Mouse (Mus musculus) hindbrain, embryonic 11.5 days (tissue): ENCODE measurements around the gene Tnfrsf13c. TPM values are rescaled to one million over a fixed set of nuclear protein-coding genes. Genes with fewer than 3 reads are reported as not detected.

Experiments used
- ATAC-seq: fragments of 200-750 bp; cut with Nextera tagmentation; 2 replicates; pipeline ENCODE4 v1.8.0; 2017; ENCODE audit warnings: mild to moderate bottlenecking, moderate TSS enrichment, moderate library complexity; ENCODE audit not compliant: low FRiP score
- DNase-seq: peaks from one replicate; pipeline ENCODE4 v3.0.0-alpha.2; 2015; ENCODE audit warnings: low spot score
- H3K27ac ChIP-seq: fragments of 300-500 bp; sonication (generic); 2 replicates; pipeline ENCODE4 v1.5.1; 2014; ENCODE audit warnings: mild to moderate bottlenecking, low read depth, low read length
- H3K27me3 ChIP-seq: fragments of 300-500 bp; sonication (generic); 2 replicates; pipeline ENCODE4 v1.6.1; 2014; ENCODE audit warnings: mild to moderate bottlenecking, low read length, moderate library complexity, mixed read lengths; ENCODE audit not compliant: control insufficient read depth, insufficient read depth
- H3K36me3 ChIP-seq: fragments of 300-500 bp; sonication (generic); 2 replicates; pipeline ENCODE4 v1.6.1; 2014; ENCODE audit warnings: mild to moderate bottlenecking, low read length, moderate library complexity, mixed read lengths; ENCODE audit not compliant: control insufficient read depth, insufficient read depth
- H3K4me1 ChIP-seq: fragments of 300-500 bp; sonication (generic); replicated peaks from 2 replicates; pipeline ENCODE4 v1.6.1; 2014; ENCODE audit warnings: low read length, mixed read lengths; ENCODE audit not compliant: control insufficient read depth, insufficient read depth
- H3K4me2 ChIP-seq: fragments of 300-500 bp; sonication (generic); replicated peaks from 2 replicates; pipeline ENCODE4 v1.6.1; 2014; ENCODE audit warnings: mild to moderate bottlenecking, low read depth, low read length
- H3K4me3 ChIP-seq: fragments of 300-500 bp; sonication (generic); 2 replicates; pipeline ENCODE4 v1.5.1; 2014; ENCODE audit warnings: low read depth, low read length
- H3K9ac ChIP-seq: fragments of 300-500 bp; sonication (generic); 2 replicates; pipeline ENCODE4 v1.6.1; 2014; ENCODE audit warnings: low read depth, low read length
- H3K9me3 ChIP-seq: fragments of 300-500 bp; sonication (generic); 2 replicates; pipeline ENCODE4 v1.6.1; 2016; ENCODE audit warnings: low read length; ENCODE audit not compliant: control insufficient read depth
- WGBS: fragments of 180-500 bp; shearing (Covaris S2); extraction: QIAGEN DNeasy Blood & Tissue Kit; methylation state at CpG from one replicate; pipeline ENCODE4 v1.1.7; 2014; 5-methylcytosine and 5-hydroxymethylcytosine counted together
- polyA plus RNA-seq: library from polyadenylated mRNA; unstranded; fragments of >200 nt; fragmentation: Nextera tagmentation; extraction: Ambion mirVana; gene quantifications from 2 replicates; pipeline ENCODE4 v1.2.1, GENCODE M21; 2014

The Tnfrsf13c gene
- polyA plus RNA-seq, 1 experiment from 2014 or later: 0.62 TPM

- Histone ChIP-seq H3K4me1 (no peaks in the 10 kb centered on the region), H3K27me3 (no peaks in the 10 kb centered on the region), H3K36me3 (0 out of 2 replicates have a peak, but pooled peaks cover 2% of the 10 kb centered on the region), H3K4me2 (no peak overlapping the region), H3K27ac (no peak overlapping the region), H3K9me3 (no peaks in the 10 kb centered on the region), H3K4me3 (no peak overlapping the region), H3K9ac (no peak overlapping the region)
- DNase-seq: peak; percentile 88
- peak; percentile 54 for ATAC-seq
- 26% methylated on average over 5 of the region's 5 CpGs for WGBS
Observed at GRCm38 (mm10) chr15:82236565-82236964, 12.4 kb upstream of the Tnfrsf13c start.

DNA sequence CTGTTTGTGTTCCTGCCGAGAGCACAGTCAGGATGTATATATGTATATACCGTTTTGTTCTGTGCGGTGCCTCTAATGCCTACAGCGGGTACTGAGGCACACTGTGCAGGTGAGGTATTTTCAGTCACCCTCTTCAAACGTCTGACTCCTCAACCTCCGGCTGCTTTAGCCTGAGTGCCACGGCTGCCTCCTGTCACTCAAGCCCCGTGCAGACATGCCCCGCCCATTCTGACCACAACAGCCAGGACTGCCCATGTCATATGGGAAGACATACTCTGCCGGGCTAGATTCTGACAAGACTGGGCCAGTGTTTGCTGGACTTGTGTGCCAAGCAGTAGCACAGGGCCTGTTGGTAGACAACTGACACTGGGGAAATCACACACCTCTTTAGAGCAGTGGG lies 11.5 kb upstream of the Tnfrsf13c start:
- 76% methylated on average over 10 of the region's 10 CpGs for WGBS
- ATAC-seq (no peak), DNase-seq (no peak)
- no peaks in the 10 kb centered on the region for H3K27me3 ChIP-seq
- H3K9ac ChIP-seq: no peak overlapping the region
- no peak overlapping the region for H3K4me2 ChIP-seq
- H3K27ac ChIP-seq: no peak overlapping the region
- 0 out of 2 replicates have a peak, but pooled peaks cover 2% of the 10 kb centered on the region for H3K36me3 ChIP-seq
- no peak overlapping the region for H3K4me3 ChIP-seq
- no peaks in the 10 kb centered on the region for H3K9me3 ChIP-seq
- no peaks in the 10 kb centered on the region for H3K4me1 ChIP-seq

GRCm38 (mm10) chr15:82232651-82233050 lies 8.5 kb upstream of the Tnfrsf13c start:
- H3K4me2 ChIP-seq: no peak overlapping the region
- H3K27me3 ChIP-seq: no peaks in the 10 kb centered on the region
- no peaks in the 10 kb centered on the region for H3K4me1 ChIP-seq
- H3K9ac ChIP-seq: no peak overlapping the region
- H3K4me3 ChIP-seq: no peak overlapping the region
- H3K36me3 ChIP-seq: 0 out of 2 replicates have a peak, but pooled peaks cover 2% of the 10 kb centered on the region
- H3K27ac ChIP-seq: no peak overlapping the region
- ATAC-seq: no peak
- no peaks in the 10 kb centered on the region for H3K9me3 ChIP-seq
- DNase-seq: no peak
- WGBS: 72% methylated on average over 4 of the region's 4 CpGs

- no peak overlapping the region for H3K4me3 ChIP-seq
- DNase-seq: no peak
- H3K27me3 ChIP-seq: no peaks in the 10 kb centered on the region
Observed at GRCm38 (mm10) chr15:82231591-82232378, 7.6 kb upstream of the Tnfrsf13c start.

DNA sequence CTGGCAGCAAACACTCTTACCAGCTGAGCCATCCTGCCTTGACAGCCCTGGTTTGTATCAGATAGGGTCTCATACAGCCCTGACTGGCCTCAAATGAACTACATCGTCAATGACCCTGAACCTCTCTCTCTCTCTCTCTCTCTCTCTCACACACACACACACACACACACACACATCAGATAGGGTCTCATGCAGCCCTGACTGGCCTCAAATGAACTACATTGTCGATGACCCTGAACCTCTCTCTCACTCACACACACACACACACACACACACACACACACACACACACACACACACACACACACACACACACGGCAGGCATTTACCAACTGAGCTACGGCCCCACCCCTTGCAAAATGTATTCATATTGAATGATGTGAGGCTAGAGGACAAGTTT lies 6.9 kb upstream of the Tnfrsf13c start:
- Histone ChIP-seq H3K9me3 (no peaks in the 10 kb centered on the region), H3K9ac (no peak overlapping the region), H3K27ac (no peak overlapping the region), H3K36me3 (0 out of 2 replicates have a peak, but pooled peaks cover 2% of the 10 kb centered on the region), H3K4me2 (no peak overlapping the region), H3K4me1 (no peaks in the 10 kb centered on the region), H3K27me3 (no peaks in the 10 kb centered on the region), H3K4me3 (no peak overlapping the region)
- WGBS: 84% methylated on average over 4 of the region's 4 CpGs
- DNase-seq (no peak), ATAC-seq (no peak)

More at GRCm38 (mm10) chr15:82231591-82232378, 7.6 kb upstream of the Tnfrsf13c start:
- Histone ChIP-seq H3K9ac (no peak overlapping the region), H3K4me2 (no peak overlapping the region), H3K9me3 (no peaks in the 10 kb centered on the region), H3K27ac (no peak overlapping the region), H3K36me3 (0 out of 2 replicates have a peak, but pooled peaks cover 2% of the 10 kb centered on the region), H3K4me1 (no peaks in the 10 kb centered on the region)
- WGBS: 70% methylated on average over 11 of the region's 11 CpGs
- ATAC-seq: no peak

DNA sequence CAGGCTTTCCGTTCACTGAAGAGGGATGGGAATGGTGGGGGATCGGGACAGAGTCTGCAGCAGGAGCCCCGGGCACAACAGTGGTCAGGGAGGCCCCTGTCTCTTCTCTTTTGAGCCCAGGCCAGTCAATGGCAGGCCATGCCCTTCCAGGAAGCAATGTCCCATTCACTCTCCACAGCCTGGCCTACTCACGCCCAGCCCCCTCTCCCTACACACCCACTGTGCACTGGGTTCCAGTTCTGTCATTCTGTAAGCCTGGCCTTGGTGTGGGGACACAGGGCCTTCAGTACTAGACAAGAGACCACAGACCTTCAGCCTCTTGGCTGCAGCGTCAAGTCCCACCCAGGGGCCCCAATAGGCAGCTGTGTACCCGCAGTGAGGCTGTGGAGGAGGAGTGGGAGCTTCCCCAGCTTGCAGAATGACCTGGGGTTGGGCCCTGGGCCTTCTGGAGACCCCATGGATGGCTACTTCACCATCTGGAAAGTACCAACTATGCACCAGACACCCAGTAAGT lies 6.0 kb upstream of the Tnfrsf13c start:
- H3K27me3 ChIP-seq: peaks cover 2% of the 10 kb centered on the region; the same call in 1 of the 2 replicates
- no peaks in the 10 kb centered on the region for H3K9me3 ChIP-seq
- H3K9ac ChIP-seq: no peak overlapping the region
- ATAC-seq: no peak
- WGBS: 61% methylated on average over 6 of the region's 6 CpGs
- 0 out of 2 replicates have a peak, but pooled peaks cover 2% of the 10 kb centered on the region for H3K36me3 ChIP-seq
- H3K4me3 ChIP-seq: no peak overlapping the region
- H3K4me1 ChIP-seq: no peaks in the 10 kb centered on the region
- no peak overlapping the region for H3K27ac ChIP-seq
- no peak overlapping the region for H3K4me2 ChIP-seq
- DNase-seq: no peak

DNA sequence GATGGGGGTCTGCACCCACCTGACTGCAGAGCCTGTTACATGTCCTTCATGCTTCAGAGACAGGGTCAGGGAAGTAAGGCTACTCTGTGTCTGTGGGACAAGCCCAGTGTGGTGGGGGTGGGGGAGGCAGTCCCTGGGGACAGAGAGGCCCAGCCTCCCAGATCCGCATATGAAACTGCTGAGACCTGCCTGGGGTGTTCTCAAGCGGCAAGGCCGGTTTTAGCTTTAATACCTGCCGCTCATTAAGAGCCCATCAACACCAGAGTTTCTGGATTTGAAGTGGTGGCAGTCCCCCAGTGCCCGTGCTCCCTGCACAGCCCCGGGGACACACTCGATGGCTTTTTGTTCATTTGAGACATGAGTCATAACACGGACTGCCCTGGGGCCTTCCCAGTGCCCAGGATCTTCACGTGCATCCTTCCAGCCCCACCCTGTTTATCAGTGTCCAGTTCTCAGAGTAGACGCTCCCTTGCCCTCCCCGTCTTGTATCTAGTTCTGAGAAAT lies 5.4 kb upstream of the Tnfrsf13c start:
- H3K9me3 ChIP-seq: no peaks in the 10 kb centered on the region
- DNase-seq: no peak
- ATAC-seq: no peak
- H3K9ac ChIP-seq: no peak overlapping the region
- WGBS: 45% methylated on average over 11 of the region's 11 CpGs
- H3K27me3 ChIP-seq: peaks cover 4% of the 10 kb centered on the region; the same call in 1 of the 2 replicates
- 0 out of 2 replicates have a peak, but pooled peaks cover 2% of the 10 kb centered on the region for H3K36me3 ChIP-seq
- no peak overlapping the region for H3K4me3 ChIP-seq
- no peak overlapping the region for H3K4me2 ChIP-seq
- H3K27ac ChIP-seq: no peak overlapping the region
- peaks cover 1% of the 10 kb centered on the region; the same call in 1 of the 2 replicates for H3K4me1 ChIP-seq

- Histone ChIP-seq H3K27me3 (peaks cover 11% of the 10 kb centered on the region), H3K4me3 (no peak overlapping the region), H3K9ac (no peak overlapping the region), H3K27ac (no peak overlapping the region), H3K9me3 (no peaks in the 10 kb centered on the region), H3K36me3 (no peaks in the 10 kb centered on the region), H3K4me2 (no peak overlapping the region), H3K4me1 (peaks cover 8% of the 10 kb centered on the region; the same call in 1 of the 2 replicates)
- WGBS: 90% methylated on average over 5 of the region's 5 CpGs
- ATAC-seq: no peak
- no peak for DNase-seq
Observed at GRCm38 (mm10) chr15:82225769-82226168, 1.6 kb upstream of the Tnfrsf13c start.
